In the genomic region with DNA sequence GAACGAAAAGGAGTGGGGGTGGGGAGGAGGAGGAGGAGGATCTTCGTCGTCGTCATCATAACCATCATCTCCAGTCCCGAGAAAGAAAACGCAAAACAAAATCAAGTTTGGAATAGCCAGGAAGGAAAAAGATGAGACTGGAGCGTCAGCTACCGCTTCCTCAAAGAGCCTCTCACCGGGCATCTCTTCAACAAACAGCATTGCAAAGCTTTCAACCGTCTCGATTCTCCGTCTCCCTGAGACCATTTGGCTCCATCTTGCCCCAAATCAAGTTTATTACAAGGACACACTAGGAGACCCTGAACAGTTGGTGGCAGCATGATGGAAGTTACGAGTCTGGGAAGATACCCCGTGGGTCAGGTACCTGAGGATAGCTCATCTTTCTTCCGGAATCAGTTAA, we compare ENCODE assay signal across 10 mouse cellular contexts. TPM values are rescaled to one million over a fixed set of nuclear protein-coding genes. Genes with fewer than 3 reads are reported as not detected.
DNase-seq lines count a peak whose midpoint lies in the region; ATAC-seq and TF ChIP-seq lines count a peak whose summit lies in the region.
"Had no signal": no experiment of that assay in that cellular context is flagged by ENCODE, and none has a peak within 500 bp of the region (broad histone marks: within the 10 kb centered on the region; RNA-seq: fewer than 3 reads in every experiment).

No protein-coding gene starts in this region.

- TF ChIP-seq EP300 in heart, postnatal 0 days (IDR thresholded peaks at IDR 0.05; ENCODE audit: low read depth), result no peak

- peaks cover 29% of the 10 kb centered on the region for H3K4me1 ChIP-seq in heart, embryonic 12.5 days (replicated peaks)
- H3K4me1 ChIP-seq in brown adipose tissue, adult 24 weeks (ENCODE audit: control insufficient read depth, insufficient read depth, insufficient read length, low read length), result peaks cover 2% of the 10 kb centered on the region; the same call in 1 of the 2 replicates
- H3K4me1 ChIP-seq in heart, postnatal 0 days (ENCODE audit: control insufficient read depth, insufficient read depth), result peaks cover 8% of the 10 kb centered on the region
- peaks cover 18% of the 10 kb centered on the region for H3K4me1 ChIP-seq in midbrain, embryonic 11.5 days (ENCODE audit: control insufficient read depth, insufficient read depth, low read length)

- WGBS in heart, embryonic 12.5 days, result 3% methylated on average over 15 of the region's 15 CpGs
- 3% methylated on average over 15 of the region's 15 CpGs for WGBS in heart, postnatal 0 days
- WGBS in midbrain, embryonic 11.5 days, result 4% methylated on average over 15 of the region's 15 CpGs

- H3K27ac ChIP-seq in heart, embryonic 12.5 days (ENCODE audit: poor library complexity, severe bottlenecking), result no peak overlapping the region
- peak overlapping the region; percentile 15; the same call in 1 of the 2 replicates for H3K27ac ChIP-seq in brown adipose tissue, adult 24 weeks (replicated peaks; ENCODE audit: low read depth, low read length)
- no peak overlapping the region for H3K27ac ChIP-seq in heart, postnatal 0 days (ENCODE audit: low read depth)
- H3K27ac ChIP-seq in midbrain, embryonic 11.5 days (ENCODE audit: low read depth, low read length), result no peak overlapping the region

- DNase-seq in heart, postnatal 36 days, result no peak
- no peak for DNase-seq in heart, postnatal 0 days (ENCODE audit: low spot score)
- DNase-seq in midbrain, embryonic 11.5 days (ENCODE audit: low spot score, missing footprints), result peak; percentile 89
- no peak for DNase-seq in adrenal gland, adult 8-10 months
- no peak for DNase-seq in gastrocnemius, postnatal 10 days
- DNase-seq in cerebellum, postnatal 25 days, result no peak

- ATAC-seq in heart, embryonic 12.5 days (ENCODE audit: insufficient number of reproducible peaks, low FRiP score), result no peak
- ATAC-seq in heart, postnatal 0 days (ENCODE audit: insufficient read depth, low read depth), result no peak
- ATAC-seq in midbrain, embryonic 11.5 days (ENCODE audit: low FRiP score), result no peak

- H3K27me3 ChIP-seq in heart, embryonic 12.5 days (replicated peaks), result peaks cover 39% of the 10 kb centered on the region
- H3K27me3 ChIP-seq in heart, postnatal 0 days (ENCODE audit: control insufficient read depth, insufficient read depth, low read length), result peaks cover 43% of the 10 kb centered on the region
- H3K27me3 ChIP-seq in midbrain, embryonic 11.5 days (ENCODE audit: control insufficient read depth, insufficient read depth, low read length), result peaks cover 30% of the 10 kb centered on the region

- H3K9ac ChIP-seq in heart, embryonic 12.5 days, result no peak overlapping the region
- no peak overlapping the region for H3K9ac ChIP-seq in heart, postnatal 0 days (replicated peaks; ENCODE audit: low read depth, low read length)
- no peak overlapping the region for H3K9ac ChIP-seq in midbrain, embryonic 11.5 days (ENCODE audit: low read length)

- H3K4me3 ChIP-seq in heart, embryonic 12.5 days, result peak overlapping the region; percentile 32
- peak overlapping the region; percentile 80 for H3K4me3 ChIP-seq in brown adipose tissue, adult 24 weeks (ENCODE audit: insufficient read depth, low read depth, low read length)
- H3K4me3 ChIP-seq in heart, postnatal 0 days (ENCODE audit: low read depth, low read length), result peak overlapping the region; percentile 36
- H3K4me3 ChIP-seq in midbrain, embryonic 11.5 days (ENCODE audit: low read depth, low read length), result peak overlapping the region; percentile 28; the same call in 1 of the 2 replicates

- H3K36me3 ChIP-seq in heart, embryonic 12.5 days, result no peaks in the 10 kb centered on the region
- no peaks in the 10 kb centered on the region for H3K36me3 ChIP-seq in heart, postnatal 0 days (replicated peaks; ENCODE audit: control insufficient read depth, insufficient read depth, low read length)
- H3K36me3 ChIP-seq in midbrain, embryonic 11.5 days (ENCODE audit: control insufficient read depth, insufficient read depth, low read length), result no peaks in the 10 kb centered on the region

- no peaks in the 10 kb centered on the region for H3K9me3 ChIP-seq in heart, embryonic 12.5 days (replicated peaks)
- H3K9me3 ChIP-seq in heart, postnatal 0 days (replicated peaks; ENCODE audit: control insufficient read depth, low read length), result no peaks in the 10 kb centered on the region
- no peaks in the 10 kb centered on the region for H3K9me3 ChIP-seq in midbrain, embryonic 11.5 days (ENCODE audit: control insufficient read depth, low read length)

- H3K4me2 ChIP-seq in heart, embryonic 12.5 days, result peak overlapping the region; percentile 61
- peak overlapping the region; percentile 45; the same call in 1 of the 2 replicates for H3K4me2 ChIP-seq in heart, postnatal 0 days (ENCODE audit: low read depth, low read length)
- H3K4me2 ChIP-seq in midbrain, embryonic 11.5 days, result peak overlapping the region; percentile 52

- intact Hi-C loops in heart, postnatal 36 days (cut with DNase I), result no loop called here

- TF ChIP-seq CTCF in heart, postnatal 0 days (IDR thresholded peaks at IDR 0.05; ENCODE audit: low read depth), result no peak

RNA-seq across cellular contexts. Expression of a gene that starts 0.4 kb away (rescaled TPM):
- 4.3 and 4.8 TPM in 2 replicates for polyA plus RNA-seq in heart, embryonic 12.5 days (2016; fragmentation: Nextera tagmentation; extraction: Ambion mirVana)
- total RNA-seq in heart, postnatal 36 days (2021), result 10 to 100 TPM; 36.6 to 67.0 TPM
- 26.3 and 58.9 TPM in 2 replicates for polyA plus RNA-seq in brown adipose tissue, adult 24 weeks (2012; ENCODE audit: insufficient read depth, insufficient read length, missing spikeins)
- 7.4 TPM in 1 of 2 replicates, not detected in the other for total RNA-seq in heart, postnatal 0 days (2014; rRNA removed; ENCODE audit: low replicate concordance)
- polyA plus RNA-seq in heart, postnatal 0 days (2015; fragmentation: Nextera tagmentation; extraction: Ambion mirVana), result 30.8 and 33.7 TPM in 2 replicates
- polyA plus RNA-seq in midbrain, embryonic 11.5 days (2014; fragmentation: Nextera tagmentation; extraction: Ambion mirVana), result 5.5 and 6.6 TPM in 2 replicates
- 1 to 10 TPM; 1.5 to 3.5 (median 2.3) TPM for total RNA-seq in adrenal gland, adult 8-10 months (2022)
- total RNA-seq in gastrocnemius, postnatal 10 days (2021), result 10 to 100 TPM; 11.8 to 12.1 TPM
- total RNA-seq: CH12.LX; hematopoietic stem cell, adult 5-6 weeks had no signal

RNA-seq across cellular contexts. Expression of a gene that starts 41.0 kb away (rescaled TPM):
- polyA plus RNA-seq in heart, embryonic 12.5 days (2016; fragmentation: Nextera tagmentation; extraction: Ambion mirVana), result 33.8 and 37.1 TPM in 2 replicates
- total RNA-seq in heart, postnatal 36 days (2021), result 10 to 100 TPM in 1 of 2 experiments, 1 to 10 TPM in 1; 8.8 to 10.5 TPM
- 18.5 and 22.0 TPM in 2 replicates for polyA plus RNA-seq in brown adipose tissue, adult 24 weeks (2012; ENCODE audit: insufficient read depth, insufficient read length, missing spikeins)
- total RNA-seq in heart, postnatal 0 days (2014; rRNA removed; ENCODE audit: low replicate concordance), result 21.1 and 31.0 TPM in 2 replicates
- 27.5 and 29.6 TPM in 2 replicates for polyA plus RNA-seq in heart, postnatal 0 days (2015; fragmentation: Nextera tagmentation; extraction: Ambion mirVana)
- polyA plus RNA-seq in midbrain, embryonic 11.5 days (2014; fragmentation: Nextera tagmentation; extraction: Ambion mirVana), result 69.4 and 72.4 TPM in 2 replicates
- total RNA-seq in adrenal gland, adult 8-10 months (2022), result 10 to 100 TPM in 3 of 4 experiments, 1 to 10 TPM in 1; 9.0 to 17.7 (median 15.3) TPM
- total RNA-seq in gastrocnemius, postnatal 10 days (2021), result 10 to 100 TPM in 1 of 2 experiments, 1 to 10 TPM in 1; 9.3 to 12.4 TPM

Comparison
In these comparisons a context has a peak if more than half of its experiments do, and no peak if none do; other contexts are left out.
1. H3K4me3 ChIP-seq: peak in every context shown above with its lines; median percentile 80 in brown adipose tissue, adult 24 weeks; 36 in heart, postnatal 0 days; 32 in heart, embryonic 12.5 days; 28 in midbrain, embryonic 11.5 days.